Mouse (Mus musculus): ENCODE measurements around the gene Ust. TPM values are rescaled to one million over a fixed set of nuclear protein-coding genes. Genes with fewer than 3 reads are reported as not detected.

The Ust gene
- polyA plus RNA-seq, 1 experiment from 2014 or later = 10.8 TPM

DNA sequence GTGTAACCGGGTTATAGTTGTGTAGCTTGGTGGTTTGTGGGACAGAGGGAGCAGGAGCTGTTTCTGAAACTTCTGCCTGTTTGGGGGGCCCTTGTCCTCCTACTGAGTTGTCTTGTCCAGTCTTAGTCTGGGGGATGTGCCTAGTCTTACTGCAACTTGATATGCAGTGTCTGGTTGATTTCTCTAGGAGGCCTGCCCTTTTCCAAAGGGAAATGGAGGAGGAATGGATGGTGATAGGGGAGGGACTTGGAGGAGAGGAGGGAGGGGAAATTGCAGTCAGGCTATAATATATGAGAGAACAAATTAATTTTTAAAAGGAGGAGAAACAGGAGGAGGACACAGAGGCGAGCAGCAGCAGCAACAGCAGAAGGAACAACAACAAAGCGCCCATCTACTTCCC lies 4.9 kb downstream of the Ust start:
- WGBS = 76% methylated on average over 3 of the region's 3 CpGs
- Histone ChIP-seq H3K4me2 (ENCODE audit: low read depth, low read length) (no peak overlapping the region), H3K9me3 (ENCODE audit: control insufficient read depth, low read length) (no peaks in the 10 kb centered on the region), H3K27me3 (replicated peaks; ENCODE audit: control insufficient read depth, insufficient read depth, low read length) (0 out of 2 replicates have a peak, but pooled peaks cover 5% of the 10 kb centered on the region), H3K9ac (ENCODE audit: low read depth, low read length) (no peak overlapping the region), H3K4me3 (ENCODE audit: low read depth, low read length) (no peak overlapping the region), H3K36me3 (ENCODE audit: control insufficient read depth, insufficient read depth, low read length) (no peaks in the 10 kb centered on the region), H3K27ac (replicated peaks; ENCODE audit: low read depth, low read length) (no peak overlapping the region), H3K4me1 (ENCODE audit: control insufficient read depth, insufficient read depth, low read length) (peaks cover 12% of the 10 kb centered on the region)
- DNase-seq (ENCODE audit: low spot score) (no peak), ATAC-seq (ENCODE audit: low read depth) (no peak)

DNA sequence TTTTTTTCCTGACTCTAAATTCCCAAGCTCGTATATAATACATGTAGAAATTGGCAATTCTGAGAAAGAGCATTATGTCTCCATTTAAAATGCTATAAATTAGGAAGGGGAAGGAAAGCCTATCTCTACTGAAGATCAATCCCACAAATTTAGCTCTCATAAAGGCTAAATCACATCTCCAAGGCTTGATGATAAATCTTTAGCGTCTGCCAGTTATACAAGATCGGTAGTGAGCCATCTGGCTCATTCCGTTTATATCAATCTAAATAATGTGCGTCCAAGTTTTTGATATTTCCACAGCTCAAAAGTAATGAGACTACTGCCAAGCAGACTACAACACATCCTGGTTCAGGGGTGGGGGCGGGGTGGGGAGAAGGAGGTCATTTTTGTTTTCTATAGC lies 6.4 kb downstream of the Ust start:
- H3K27me3 ChIP-seq (replicated peaks; ENCODE audit: control insufficient read depth, insufficient read depth, low read length) = 0 out of 2 replicates have a peak, but pooled peaks cover 5% of the 10 kb centered on the region
- H3K4me2 ChIP-seq (ENCODE audit: low read depth, low read length) = no peak overlapping the region
- DNase-seq (ENCODE audit: low spot score) (no peak), ATAC-seq (ENCODE audit: low read depth) (no peak)
- H3K9ac ChIP-seq (ENCODE audit: low read depth, low read length) = no peak overlapping the region
- peaks cover 6% of the 10 kb centered on the region for H3K4me1 ChIP-seq (ENCODE audit: control insufficient read depth, insufficient read depth, low read length)
- no peak overlapping the region for H3K4me3 ChIP-seq (ENCODE audit: low read depth, low read length)
- H3K36me3 ChIP-seq (ENCODE audit: control insufficient read depth, insufficient read depth, low read length) = no peaks in the 10 kb centered on the region
- H3K9me3 ChIP-seq (ENCODE audit: control insufficient read depth, low read length) = no peaks in the 10 kb centered on the region
- WGBS = 84% methylated on average over 6 of the region's 6 CpGs
- H3K27ac ChIP-seq (replicated peaks; ENCODE audit: low read depth, low read length) = no peak overlapping the region

DNA sequence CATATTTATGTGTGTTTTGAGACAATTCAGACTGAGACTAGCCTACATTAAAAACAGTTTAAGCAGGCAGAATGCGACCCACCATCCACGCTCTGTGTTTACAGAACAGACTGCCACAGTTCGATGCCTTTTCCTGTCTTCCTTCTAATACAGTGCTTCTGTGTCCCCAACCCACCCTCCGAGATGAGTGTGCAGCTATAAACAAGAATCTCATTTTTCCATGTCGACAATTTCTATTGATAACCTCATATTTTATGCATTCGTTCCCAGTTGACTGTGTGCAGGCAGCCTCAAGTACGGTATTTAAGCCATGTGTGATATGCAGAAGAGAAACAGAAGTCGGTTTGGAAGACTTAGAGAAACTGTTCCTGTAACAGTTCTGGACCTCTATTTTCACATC lies 6.9 kb downstream of the Ust start:
- Histone ChIP-seq H3K9me3 (ENCODE audit: control insufficient read depth, low read length) (no peaks in the 10 kb centered on the region), H3K4me3 (ENCODE audit: low read depth, low read length) (no peak overlapping the region), H3K36me3 (ENCODE audit: control insufficient read depth, insufficient read depth, low read length) (no peaks in the 10 kb centered on the region), H3K4me1 (ENCODE audit: control insufficient read depth, insufficient read depth, low read length) (peaks cover 4% of the 10 kb centered on the region; the same call in 1 of the 2 replicates), H3K27me3 (replicated peaks; ENCODE audit: control insufficient read depth, insufficient read depth, low read length) (0 out of 2 replicates have a peak, but pooled peaks cover 5% of the 10 kb centered on the region), H3K4me2 (ENCODE audit: low read depth, low read length) (no peak overlapping the region), H3K9ac (ENCODE audit: low read depth, low read length) (no peak overlapping the region), H3K27ac (replicated peaks; ENCODE audit: low read depth, low read length) (no peak overlapping the region)
- WGBS = 58% methylated on average over 8 of the region's 8 CpGs
- DNase-seq (ENCODE audit: low spot score) = no peak
- no peak for ATAC-seq (ENCODE audit: low read depth)

DNA sequence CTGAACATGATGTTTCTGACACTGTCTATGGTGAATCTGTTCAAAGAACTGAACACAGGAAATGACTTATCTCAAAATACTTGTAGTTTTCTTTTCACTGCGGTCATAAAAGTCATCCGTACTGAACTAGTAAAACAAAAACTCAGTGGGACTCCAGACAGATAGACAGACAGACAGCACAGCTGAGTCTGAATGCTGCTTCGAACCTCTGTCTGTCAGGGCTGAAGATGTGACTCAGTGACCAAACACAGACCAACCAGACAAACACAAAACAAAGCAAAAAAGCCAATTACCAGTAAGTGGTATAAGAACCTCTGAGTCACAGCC lies 12.4 kb downstream of the Ust start:
- no peak for DNase-seq (ENCODE audit: low spot score)
- no peaks in the 10 kb centered on the region for H3K27me3 ChIP-seq (replicated peaks; ENCODE audit: control insufficient read depth, insufficient read depth, low read length)
- no peak overlapping the region for H3K4me2 ChIP-seq (ENCODE audit: low read depth, low read length)
- 57% methylated on average over 3 of the region's 3 CpGs for WGBS
- H3K9ac ChIP-seq (ENCODE audit: low read depth, low read length) = no peak overlapping the region
- H3K4me3 ChIP-seq (ENCODE audit: low read depth, low read length) = no peak overlapping the region
- no peak for ATAC-seq (ENCODE audit: low read depth)
- no peaks in the 10 kb centered on the region for H3K36me3 ChIP-seq (ENCODE audit: control insufficient read depth, insufficient read depth, low read length)
- peaks cover 9% of the 10 kb centered on the region; the same call in 1 of the 2 replicates for H3K4me1 ChIP-seq (ENCODE audit: control insufficient read depth, insufficient read depth, low read length)
- no peak overlapping the region for H3K27ac ChIP-seq (replicated peaks; ENCODE audit: low read depth, low read length)
- H3K9me3 ChIP-seq (ENCODE audit: control insufficient read depth, low read length) = no peaks in the 10 kb centered on the region

DNA sequence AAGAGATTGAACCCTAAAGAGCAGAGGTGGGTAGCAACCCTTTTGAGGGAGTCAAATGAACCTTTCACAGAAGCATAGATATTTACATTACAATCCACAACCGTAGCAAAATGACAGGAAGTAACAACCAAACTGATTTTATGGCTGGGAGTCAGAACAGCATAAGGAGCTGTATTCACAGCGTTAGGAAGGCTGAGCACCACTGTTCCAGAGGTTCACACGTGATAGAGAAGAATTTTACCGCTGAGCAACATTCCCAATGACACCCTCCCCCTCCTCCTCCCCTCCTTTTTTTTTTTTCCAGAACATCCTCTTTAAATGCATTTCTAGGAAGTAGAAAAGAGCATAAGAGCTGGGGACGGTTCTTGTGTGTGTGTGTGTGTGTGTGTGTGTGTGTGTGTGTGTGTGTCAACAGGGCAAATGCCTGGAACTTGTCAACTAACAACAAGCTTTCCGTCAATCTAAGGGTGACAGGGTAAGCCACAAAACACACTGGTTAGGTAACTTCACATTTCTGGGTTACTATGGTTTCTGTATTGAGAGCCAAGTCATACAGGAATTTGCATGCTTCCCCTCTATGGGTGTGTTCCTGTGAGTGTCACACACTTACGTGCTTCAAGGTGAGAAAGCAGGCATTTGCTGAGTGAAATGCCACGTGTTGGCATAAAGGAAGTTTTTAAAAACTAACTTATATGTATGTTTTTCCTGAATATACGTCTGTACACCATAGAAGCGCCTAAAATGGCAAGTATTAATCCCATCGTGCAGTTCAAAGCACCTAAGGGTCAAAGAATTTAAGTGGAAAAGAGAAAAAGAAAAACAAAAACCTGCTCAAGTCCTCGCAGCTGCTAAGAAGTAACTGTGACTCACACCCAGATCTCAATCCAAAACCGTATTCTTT lies 13.0 kb downstream of the Ust start:
- Histone ChIP-seq H3K4me2 (ENCODE audit: low read depth, low read length) (peak overlapping the region; percentile 25), H3K9me3 (ENCODE audit: control insufficient read depth, low read length) (no peaks in the 10 kb centered on the region), H3K27ac (replicated peaks; ENCODE audit: low read depth, low read length) (peak overlapping the region; percentile 2), H3K4me1 (ENCODE audit: control insufficient read depth, insufficient read depth, low read length) (peaks cover 9% of the 10 kb centered on the region; the same call in 1 of the 2 replicates), H3K4me3 (ENCODE audit: low read depth, low read length) (no peak overlapping the region), H3K27me3 (replicated peaks; ENCODE audit: control insufficient read depth, insufficient read depth, low read length) (no peaks in the 10 kb centered on the region), H3K9ac (ENCODE audit: low read depth, low read length) (no peak overlapping the region), H3K36me3 (ENCODE audit: control insufficient read depth, insufficient read depth, low read length) (no peaks in the 10 kb centered on the region)
- DNase-seq (ENCODE audit: low spot score) (peak; percentile 68), ATAC-seq (ENCODE audit: low read depth) (peak; percentile 60; the same call in 1 of the 2 replicates)
- WGBS = 42% methylated on average over 13 of the region's 13 CpGs

DNA sequence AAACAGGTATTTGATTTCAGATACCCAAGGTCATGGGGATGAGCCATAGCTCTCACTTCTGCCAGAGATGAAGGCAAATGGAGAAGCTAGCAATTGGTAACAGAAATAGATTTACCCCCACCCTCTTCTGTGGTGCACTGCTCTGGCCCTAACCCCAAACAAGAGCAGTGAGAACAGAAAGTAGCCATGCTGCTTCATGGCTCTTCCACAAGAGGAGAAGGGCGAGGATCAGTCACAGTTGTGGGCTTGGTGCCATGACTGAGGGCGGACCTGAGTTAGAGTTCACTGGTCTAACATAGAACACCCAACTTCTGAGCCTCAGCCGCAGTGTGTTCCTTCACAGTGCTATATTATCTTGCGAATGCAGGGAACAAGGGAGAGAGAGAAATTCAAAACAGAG lies 13.8 kb downstream of the Ust start:
- peaks cover 9% of the 10 kb centered on the region; the same call in 1 of the 2 replicates for H3K4me1 ChIP-seq (ENCODE audit: control insufficient read depth, insufficient read depth, low read length)
- H3K27ac ChIP-seq (replicated peaks; ENCODE audit: low read depth, low read length) = peak overlapping the region; percentile 2
- H3K4me2 ChIP-seq (ENCODE audit: low read depth, low read length) = 0 out of 2 replicates have a peak overlapping the region, but pooled peaks have one; percentile 25
- ATAC-seq (ENCODE audit: low read depth) (no peak), DNase-seq (ENCODE audit: low spot score) (peak; percentile 19)
- no peak overlapping the region for H3K4me3 ChIP-seq (ENCODE audit: low read depth, low read length)
- H3K27me3 ChIP-seq (replicated peaks; ENCODE audit: control insufficient read depth, insufficient read depth, low read length) = no peaks in the 10 kb centered on the region
- H3K9ac ChIP-seq (ENCODE audit: low read depth, low read length) = no peak overlapping the region
- no peaks in the 10 kb centered on the region for H3K36me3 ChIP-seq (ENCODE audit: control insufficient read depth, insufficient read depth, low read length)
- 50% methylated on average over 4 of the region's 4 CpGs for WGBS
- H3K9me3 ChIP-seq (ENCODE audit: control insufficient read depth, low read length) = no peaks in the 10 kb centered on the region

DNA sequence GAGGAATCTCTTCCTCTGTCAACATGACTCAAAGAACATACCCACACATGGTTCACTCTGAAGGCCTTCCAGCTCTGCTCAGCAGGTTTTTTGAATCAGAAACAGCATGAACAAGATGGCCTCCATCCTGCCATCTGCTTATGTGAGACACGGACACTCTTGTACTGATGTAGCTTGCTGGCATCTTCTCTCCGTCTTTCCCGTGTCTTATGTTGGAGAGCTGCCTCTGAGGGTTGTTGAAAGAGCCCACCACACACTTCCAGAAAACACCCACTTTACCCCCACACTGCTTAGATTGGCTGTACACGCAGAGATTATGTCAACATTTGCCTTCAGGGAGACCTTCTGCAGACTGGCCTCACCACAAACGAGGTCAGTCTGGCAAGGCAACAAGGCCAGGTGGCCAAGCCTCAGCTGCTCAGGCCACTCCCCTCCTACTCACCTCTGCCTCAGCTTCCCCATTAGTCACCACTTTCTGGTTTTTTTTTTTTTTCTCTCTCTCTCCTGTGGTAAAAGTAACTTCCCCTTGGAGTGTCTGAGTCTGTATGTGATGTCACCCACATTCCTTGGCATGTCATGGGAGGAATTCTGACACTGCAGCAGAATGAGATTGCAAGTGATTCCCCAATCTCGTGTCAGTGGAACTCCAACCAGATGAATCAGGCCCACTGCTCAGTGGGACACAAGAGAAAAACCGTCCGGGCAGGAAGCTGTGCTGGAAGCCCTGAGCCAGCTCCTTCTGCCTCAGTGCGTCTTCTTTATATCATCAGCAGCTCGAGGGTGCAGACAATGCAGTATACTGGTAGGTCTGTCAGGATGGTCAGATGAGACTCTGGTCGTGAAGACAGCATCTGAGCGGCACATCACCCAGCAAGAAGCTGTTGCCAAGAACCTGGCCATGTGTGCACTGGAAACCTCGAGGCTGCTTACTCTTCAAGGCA lies 19.4 kb downstream of the Ust start:
- Histone ChIP-seq H3K9ac (ENCODE audit: low read depth, low read length) (no peak overlapping the region), H3K4me1 (ENCODE audit: control insufficient read depth, insufficient read depth, low read length) (peaks cover 8% of the 10 kb centered on the region; the same call in 1 of the 2 replicates), H3K9me3 (ENCODE audit: control insufficient read depth, low read length) (no peaks in the 10 kb centered on the region), H3K36me3 (ENCODE audit: control insufficient read depth, insufficient read depth, low read length) (no peaks in the 10 kb centered on the region), H3K4me2 (ENCODE audit: low read depth, low read length) (no peak overlapping the region), H3K4me3 (ENCODE audit: low read depth, low read length) (no peak overlapping the region), H3K27ac (replicated peaks; ENCODE audit: low read depth, low read length) (no peak overlapping the region), H3K27me3 (replicated peaks; ENCODE audit: control insufficient read depth, insufficient read depth, low read length) (no peaks in the 10 kb centered on the region)
- DNase-seq (ENCODE audit: low spot score) (no peak), ATAC-seq (ENCODE audit: low read depth) (no peak)
- WGBS = 62% methylated on average over 13 of the region's 13 CpGs

DNA sequence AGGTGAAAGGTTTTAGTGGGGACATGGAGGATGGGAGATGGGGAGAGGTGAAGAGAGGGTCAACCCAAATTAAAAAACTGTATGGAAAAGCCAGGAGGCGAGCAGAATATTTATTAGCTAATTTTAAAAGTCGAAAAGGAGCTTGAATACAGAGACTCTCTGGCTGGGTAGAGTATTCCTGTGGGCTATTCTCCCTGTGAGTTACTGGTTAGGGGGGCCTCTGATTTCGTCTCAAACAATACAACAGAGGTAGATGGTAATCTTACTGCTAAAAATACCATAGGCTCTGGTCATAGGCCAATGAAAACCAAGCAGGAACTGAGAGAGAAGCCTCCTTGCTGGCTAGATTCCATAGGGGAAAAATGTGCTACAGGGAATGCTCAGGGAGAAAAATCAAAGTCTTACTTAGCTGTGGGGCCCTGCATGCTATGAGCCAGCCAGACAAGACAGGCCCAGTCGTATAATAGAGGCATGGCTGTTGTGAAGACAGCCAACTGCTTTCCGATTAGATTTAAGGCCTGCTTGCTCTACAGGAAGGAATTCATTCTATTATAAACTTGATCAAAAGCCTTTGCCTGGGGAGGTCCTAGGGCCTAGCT lies 23.0 kb downstream of the Ust start:
- Histone ChIP-seq H3K9ac (ENCODE audit: low read depth, low read length) (no peak overlapping the region), H3K36me3 (ENCODE audit: control insufficient read depth, insufficient read depth, low read length) (no peaks in the 10 kb centered on the region), H3K4me1 (ENCODE audit: control insufficient read depth, insufficient read depth, low read length) (peaks cover 8% of the 10 kb centered on the region; the same call in 1 of the 2 replicates), H3K4me3 (ENCODE audit: low read depth, low read length) (no peak overlapping the region), H3K27me3 (replicated peaks; ENCODE audit: control insufficient read depth, insufficient read depth, low read length) (no peaks in the 10 kb centered on the region), H3K4me2 (ENCODE audit: low read depth, low read length) (no peak overlapping the region), H3K27ac (replicated peaks; ENCODE audit: low read depth, low read length) (no peak overlapping the region), H3K9me3 (ENCODE audit: control insufficient read depth, low read length) (no peaks in the 10 kb centered on the region)
- DNase-seq (ENCODE audit: low spot score) (peak; percentile 74), ATAC-seq (ENCODE audit: low read depth) (peak; percentile 33; the same call in 1 of the 2 replicates)
- 46% methylated on average over 5 of the region's 5 CpGs for WGBS
